In genomic region chr11:120731858-120732680, GRCm38 (mm10) we compare ENCODE assay signal across 12 mouse cellular contexts. TPM values are rescaled to one million over a fixed set of nuclear protein-coding genes. Genes with fewer than 3 reads are reported as not detected.
DNase-seq lines count a peak whose midpoint lies in the region; ATAC-seq and TF ChIP-seq lines count a peak whose summit lies in the region.
"Had no signal": no experiment of that assay in that cellular context is flagged by ENCODE, and none has a peak within 500 bp of the region (broad histone marks: within the 10 kb centered on the region; RNA-seq: fewer than 3 reads in every experiment).

TSS of gene Cbr2 (minus strand) at chr11:120732114.

- H3K9me3 ChIP-seq in heart, embryonic 13.5 days: no peaks in the 10 kb centered on the region
- no peaks in the 10 kb centered on the region for H3K9me3 ChIP-seq in lung, embryonic 16.5 days (ENCODE audit: control insufficient read depth, low read length)
- no peaks in the 10 kb centered on the region for H3K9me3 ChIP-seq in midbrain, embryonic 11.5 days (ENCODE audit: control insufficient read depth, low read length)
- H3K9me3 ChIP-seq: liver, embryonic 12.5 days; neural tube, embryonic 13.5 days had no signal

- peaks cover 14% of the 10 kb centered on the region for H3K4me1 ChIP-seq in heart, embryonic 13.5 days
- H3K4me1 ChIP-seq in lung, embryonic 16.5 days (replicated peaks; ENCODE audit: control insufficient read depth, insufficient read depth, low read length): peaks cover 17% of the 10 kb centered on the region
- no peaks in the 10 kb centered on the region for H3K4me1 ChIP-seq in midbrain, embryonic 11.5 days (ENCODE audit: control insufficient read depth, insufficient read depth, low read length)

- H3K79me2 ChIP-seq in C2C12 (ENCODE audit: control insufficient read depth, insufficient read depth): no peaks in the 10 kb centered on the region

- peak within 1 kb of the TSS; percentile 51 for H3K4me3 ChIP-seq in gastrocnemius, adult 2 months
- no peak within 1 kb of the TSS for H3K4me3 ChIP-seq in C2C12 (ENCODE audit: insufficient read depth, poor library complexity, severe bottlenecking)
- H3K4me3 ChIP-seq in heart, embryonic 13.5 days: no peak within 1 kb of the TSS
- H3K4me3 ChIP-seq in lung, embryonic 16.5 days (ENCODE audit: low read length): no peak within 1 kb of the TSS
- H3K4me3 ChIP-seq in midbrain, embryonic 11.5 days (ENCODE audit: low read depth, low read length): no peak within 1 kb of the TSS
- H3K4me3 ChIP-seq: liver, embryonic 12.5 days; neural tube, embryonic 13.5 days had no signal

- H3K9ac ChIP-seq in heart, embryonic 13.5 days: no peak within 1 kb of the TSS
- no peak within 1 kb of the TSS for H3K9ac ChIP-seq in lung, embryonic 16.5 days (ENCODE audit: low read length)
- no peak within 1 kb of the TSS for H3K9ac ChIP-seq in midbrain, embryonic 11.5 days (ENCODE audit: low read length)
- H3K9ac ChIP-seq: hindbrain, embryonic 14.5 days; liver, embryonic 12.5 days; neural tube, embryonic 13.5 days had no signal

- H3ac ChIP-seq in C2C12 (ENCODE audit: control insufficient read depth, insufficient read length, low read depth): no peak within 1 kb of the TSS

- no peak for ATAC-seq in heart, embryonic 13.5 days (ENCODE audit: extremely low read depth, insufficient number of reproducible peaks, low FRiP score, low TSS enrichment)
- no peak for ATAC-seq in lung, embryonic 16.5 days (ENCODE audit: low read depth)
- no peak for ATAC-seq in midbrain, embryonic 11.5 days (ENCODE audit: low FRiP score)
- ATAC-seq: liver, embryonic 12.5 days had no signal

- H3K79me3 ChIP-seq in C2C12 (ENCODE audit: low read depth): no peaks in the 10 kb centered on the region

- no peak within 1 kb of the TSS for H3K4me2 ChIP-seq in heart, embryonic 13.5 days
- H3K4me2 ChIP-seq in lung, embryonic 16.5 days (ENCODE audit: low read depth, low read length): no peak within 1 kb of the TSS
- H3K4me2 ChIP-seq in midbrain, embryonic 11.5 days: no peak within 1 kb of the TSS
- H3K4me2 ChIP-seq: hindbrain, embryonic 14.5 days; liver, embryonic 12.5 days; neural tube, embryonic 13.5 days had no signal

- TF ChIP-seq CTCF in gastrocnemius, adult 2 months (IDR thresholded peaks at IDR 0.05): no peak; the same call in 1 of the 2 replicates
- TF ChIP-seq CTCF in C2C12 (IDR thresholded peaks at IDR 0.05; ENCODE audit: control insufficient read depth, insufficient read depth, insufficient read length): no peak

- intact Hi-C loops in gastrocnemius, adult 2 months (cut with DNase I): no loop called here

- 55% methylated on average over 12 of the region's 12 CpGs for WGBS in heart, embryonic 13.5 days
- WGBS in lung, embryonic 16.5 days: 68% methylated on average over 12 of the region's 12 CpGs
- 80% methylated on average over 12 of the region's 12 CpGs for WGBS in midbrain, embryonic 11.5 days

- no peaks in the 10 kb centered on the region for H3K27me3 ChIP-seq in C2C12 (ENCODE audit: control insufficient read depth, insufficient read depth, insufficient read length)
- peaks cover 38% of the 10 kb centered on the region for H3K27me3 ChIP-seq in heart, embryonic 13.5 days (replicated peaks)
- no peaks in the 10 kb centered on the region for H3K27me3 ChIP-seq in lung, embryonic 16.5 days (ENCODE audit: control insufficient read depth, insufficient read depth, low read depth, low read length)
- H3K27me3 ChIP-seq in midbrain, embryonic 11.5 days (ENCODE audit: control insufficient read depth, insufficient read depth, low read length): 0 out of 2 replicates have a peak, but pooled peaks cover 2% of the 10 kb centered on the region

- no peaks in the 10 kb centered on the region for H3K36me3 ChIP-seq in C2C12 (ENCODE audit: control insufficient read depth, insufficient read depth)
- no peaks in the 10 kb centered on the region for H3K36me3 ChIP-seq in heart, embryonic 13.5 days
- no peaks in the 10 kb centered on the region for H3K36me3 ChIP-seq in lung, embryonic 16.5 days (ENCODE audit: control insufficient read depth, insufficient read depth, low read length)
- no peaks in the 10 kb centered on the region for H3K36me3 ChIP-seq in midbrain, embryonic 11.5 days (ENCODE audit: control insufficient read depth, insufficient read depth, low read length)
- H3K36me3 ChIP-seq: liver, embryonic 12.5 days; neural tube, embryonic 13.5 days had no signal

- peak; percentile 67 for DNase-seq in gastrocnemius, adult 2 months
- DNase-seq in gastrocnemius, adult 8-10 months (ENCODE audit: low spot score in 2 of 2): no peak
- no peak for DNase-seq in midbrain, embryonic 11.5 days (ENCODE audit: low spot score, missing footprints)
- no peak for DNase-seq in frontal cortex, postnatal 10 days (ENCODE audit: low spot score in 2 of 2)
- DNase-seq in retina, embryonic 14.5 days (ENCODE audit: low spot score): no peak
- DNase-seq: thymus, postnatal 25 days had no signal

- peak within 1 kb of the TSS; percentile 66 for H3K27ac ChIP-seq in gastrocnemius, adult 2 months
- H3K27ac ChIP-seq in heart, embryonic 13.5 days (replicated peaks): peak within 1 kb of the TSS; percentile 56; the same call in 1 of the 2 replicates
- H3K27ac ChIP-seq in lung, embryonic 16.5 days (ENCODE audit: low read length): peak within 1 kb of the TSS; percentile 70
- H3K27ac ChIP-seq in midbrain, embryonic 11.5 days (ENCODE audit: low read depth, low read length): no peak within 1 kb of the TSS
- H3K27ac ChIP-seq: hindbrain, embryonic 14.5 days; liver, embryonic 12.5 days; neural tube, embryonic 13.5 days had no signal

TF ChIP-seq in C2C12, 6 proteins besides CTCF, POLR2A, EP300 and RAD21:
- TF ChIP-seq USF1 (IDR thresholded peaks at IDR 0.05; ENCODE audit: low read depth) (no peak), MAX (IDR thresholded peaks at IDR 0.05) (no peak), MYOG (IDR thresholded peaks at IDR 0.05; ENCODE audit: control insufficient read depth, extremely low read depth, insufficient read length) (no peak), CEBPB (IDR thresholded peaks at IDR 0.05; ENCODE audit: low read depth) (no peak), MYOD1 (IDR thresholded peaks at IDR 0.05; ENCODE audit: control insufficient read depth, insufficient read length, low read depth) (no peak), FOSL1 (IDR thresholded peaks at IDR 0.05; ENCODE audit: insufficient read depth, low read length, poor library complexity, severe bottlenecking) (no peak)

RNA-seq across cellular contexts. Expression of gene Cbr2, which starts in this region (rescaled TPM):
- 10 to 100 TPM in 1 of 2 experiments, 1 to 10 TPM in 1; 9.1 to 15.4 TPM for total RNA-seq in gastrocnemius, adult 2 months (2021)
- 10 to 100 TPM in 2 of 4 experiments, 1 to 10 TPM in 2; 6.1 to 30.8 (median 10.4) TPM for total RNA-seq in gastrocnemius, adult 8-10 months (2022)
- 51.7 TPM for polyA plus RNA-seq in C2C12 (2012; fragmentation: generic; extraction: Trizol)
- 2.1 and 3.8 TPM in 2 replicates for polyA plus RNA-seq in heart, embryonic 13.5 days (2015; fragmentation: Nextera tagmentation; extraction: Ambion mirVana)
- polyA plus RNA-seq in lung, embryonic 16.5 days (2015; fragmentation: Nextera tagmentation; extraction: Ambion mirVana): 194 and 348 TPM in 2 replicates
- 1.00 and 1.1 TPM in 2 replicates for polyA plus RNA-seq in midbrain, embryonic 11.5 days (2014; fragmentation: Nextera tagmentation; extraction: Ambion mirVana)

Comparison
In these comparisons a context has a peak if more than half of its experiments do, and no peak if none do; other contexts are left out.
1. RNA of gene Cbr2 (polyA plus RNA-seq): 194 to 348 TPM in lung, embryonic 16.5 days and 51.7 TPM in C2C12 (single experiment); 2.1 to 3.8 TPM in heart, embryonic 13.5 days and 1.00 to 1.1 TPM in midbrain, embryonic 11.5 days; every median in the first group is over 10 times any median in the second.